Comparison of ENCODE assay signal across 30 mouse cellular contexts in genomic region chr11:83379745-83380341, GRCm38 (mm10). TPM values are rescaled to one million over a fixed set of nuclear protein-coding genes. Genes with fewer than 3 reads are reported as not detected.
DNase-seq lines count a peak whose midpoint lies in the region; ATAC-seq and TF ChIP-seq lines count a peak whose summit lies in the region.
"Had no signal": no experiment of that assay in that cellular context is flagged by ENCODE, and none has a peak within 500 bp of the region (broad histone marks: within the 10 kb centered on the region; RNA-seq: fewer than 3 reads in every experiment).

No protein-coding gene starts in this region.

- H3K9me3 ChIP-seq in heart, embryonic 12.5 days (replicated peaks), result no peaks in the 10 kb centered on the region
- no peaks in the 10 kb centered on the region for H3K9me3 ChIP-seq in liver, embryonic 12.5 days (replicated peaks)
- no peaks in the 10 kb centered on the region for H3K9me3 ChIP-seq in liver, embryonic 13.5 days (replicated peaks)
- H3K9me3 ChIP-seq: embryonic facial prominence, embryonic 15.5 days; hindbrain, embryonic 12.5 days; limb, embryonic 13.5 days; lung, embryonic 15.5 days; neural tube, embryonic 13.5 days had no signal

- WGBS in heart, embryonic 12.5 days, result 40% methylated on average over 7 of the region's 7 CpGs
- WGBS in liver, embryonic 12.5 days (ENCODE audit: insufficient replicate concordance), result 54% methylated on average over 7 of the region's 7 CpGs
- 46% methylated on average over 7 of the region's 7 CpGs for WGBS in liver, embryonic 13.5 days (ENCODE audit: insufficient replicate concordance)
- 79% methylated on average over 7 of the region's 7 CpGs for WGBS in olfactory bulb, adult 2 months

- H3K4me3 ChIP-seq in heart, embryonic 12.5 days, result no peak overlapping the region
- no peak overlapping the region for H3K4me3 ChIP-seq in liver, embryonic 12.5 days
- no peak overlapping the region for H3K4me3 ChIP-seq in liver, embryonic 13.5 days (replicated peaks)
- no peak overlapping the region for H3K4me3 ChIP-seq in olfactory bulb, adult 2 months (ENCODE audit: insufficient read depth, low read depth, low read length)
- H3K4me3 ChIP-seq: embryonic facial prominence, embryonic 15.5 days; hindbrain, embryonic 12.5 days; limb, embryonic 13.5 days; lung, embryonic 15.5 days; myocyte; neural tube, embryonic 13.5 days had no signal

- peaks cover 28% of the 10 kb centered on the region for H3K36me3 ChIP-seq in heart, embryonic 12.5 days
- H3K36me3 ChIP-seq in liver, embryonic 12.5 days, result peaks cover 47% of the 10 kb centered on the region
- H3K36me3 ChIP-seq in liver, embryonic 13.5 days, result peaks cover 29% of the 10 kb centered on the region

- H3K4me2 ChIP-seq in heart, embryonic 12.5 days, result no peak overlapping the region
- no peak overlapping the region for H3K4me2 ChIP-seq in liver, embryonic 12.5 days
- no peak overlapping the region for H3K4me2 ChIP-seq in liver, embryonic 13.5 days
- H3K4me2 ChIP-seq: embryonic facial prominence, embryonic 15.5 days; hindbrain, embryonic 12.5 days; limb, embryonic 13.5 days; lung, embryonic 15.5 days; neural tube, embryonic 13.5 days had no signal

- intact Hi-C loops in heart, postnatal 14 days (cut with DNase I), result no loop called here
- intact Hi-C loops in left cerebral cortex, postnatal 36 days (cut with DNase I), result no loop called here

- no peak for TF ChIP-seq POLR2A in olfactory bulb, adult 2 months (IDR thresholded peaks at IDR 0.05; ENCODE audit: insufficient read depth, low read depth, low read length)

- H3K27ac ChIP-seq in heart, embryonic 12.5 days (ENCODE audit: poor library complexity, severe bottlenecking), result peak overlapping the region; percentile 14; the same call in 1 of the 2 replicates
- no peak overlapping the region for H3K27ac ChIP-seq in liver, embryonic 12.5 days
- H3K27ac ChIP-seq in liver, embryonic 13.5 days, result no peak overlapping the region; the same call in 1 of the 2 replicates
- peak overlapping the region; percentile 25; the same call in 1 of the 2 replicates for H3K27ac ChIP-seq in olfactory bulb, adult 2 months (ENCODE audit: insufficient read depth, low read depth, low read length)
- H3K27ac ChIP-seq: embryonic facial prominence, embryonic 15.5 days; hindbrain, embryonic 12.5 days; kidney, postnatal 0 days; limb, embryonic 13.5 days; lung, embryonic 15.5 days; neural tube, embryonic 13.5 days; stomach, postnatal 0 days had no signal

- no peak for ATAC-seq in heart, embryonic 12.5 days (ENCODE audit: insufficient number of reproducible peaks, low FRiP score)
- ATAC-seq in liver, embryonic 12.5 days, result peak; percentile 74
- peak; percentile 63 for ATAC-seq in liver, embryonic 13.5 days (ENCODE audit: low read depth)
- ATAC-seq: forebrain, embryonic 14.5 days; intestine, postnatal 0 days; midbrain, embryonic 16.5 days had no signal

- no peak for TF ChIP-seq CTCF in olfactory bulb, adult 2 months (IDR thresholded peaks at IDR 0.05; ENCODE audit: insufficient read depth, low read depth, low read length)

- H3K9ac ChIP-seq in heart, embryonic 12.5 days, result no peak overlapping the region
- H3K9ac ChIP-seq in liver, embryonic 12.5 days, result no peak overlapping the region
- H3K9ac ChIP-seq in liver, embryonic 13.5 days, result no peak overlapping the region
- H3K9ac ChIP-seq: embryonic facial prominence, embryonic 15.5 days; hindbrain, embryonic 12.5 days; limb, embryonic 13.5 days; lung, embryonic 15.5 days; neural tube, embryonic 13.5 days had no signal

- no peak for DNase-seq in heart, postnatal 14 days
- no peak for DNase-seq in liver
- peak; percentile 4 for DNase-seq in liver, embryonic 13.5 days
- no peak for DNase-seq in left cerebral cortex, postnatal 36 days (ENCODE audit: low spot score in 2 of 2)
- no peak for DNase-seq in adrenal gland, adult 8-10 months
- DNase-seq: adrenal gland, adult 2 months; cerebellum, adult 8-10 months; cerebellum, postnatal 36 days; gastrocnemius, postnatal 10 days; lung, postnatal 36 days; right cerebral cortex, postnatal 14 days; thymus, adult 2 months; thymus, postnatal 4 days had no signal

- H3K27me3 ChIP-seq in heart, embryonic 12.5 days (replicated peaks), result no peaks in the 10 kb centered on the region
- H3K27me3 ChIP-seq in liver, embryonic 12.5 days (replicated peaks), result no peaks in the 10 kb centered on the region
- no peaks in the 10 kb centered on the region for H3K27me3 ChIP-seq in liver, embryonic 13.5 days
- H3K27me3 ChIP-seq: embryonic facial prominence, embryonic 15.5 days; hindbrain, embryonic 12.5 days; limb, embryonic 13.5 days; lung, embryonic 15.5 days; neural tube, embryonic 13.5 days had no signal

- peaks cover 9% of the 10 kb centered on the region for H3K4me1 ChIP-seq in heart, embryonic 12.5 days (replicated peaks)
- peaks cover 20% of the 10 kb centered on the region for H3K4me1 ChIP-seq in liver, embryonic 12.5 days
- peaks cover 23% of the 10 kb centered on the region for H3K4me1 ChIP-seq in liver, embryonic 13.5 days (replicated peaks)
- H3K4me1 ChIP-seq in olfactory bulb, adult 2 months (ENCODE audit: control insufficient read depth, insufficient read depth, low read length), result peaks cover 12% of the 10 kb centered on the region
- H3K4me1 ChIP-seq: embryonic facial prominence, embryonic 15.5 days; lung, embryonic 15.5 days had no signal

RNA-seq across cellular contexts. Expression of gene Rasl10b, which starts 29.1 kb away (rescaled TPM):
- polyA plus RNA-seq in heart, embryonic 12.5 days (2016; fragmentation: Nextera tagmentation; extraction: Ambion mirVana), result 13.4 and 13.6 TPM in 2 replicates
- total RNA-seq in heart, postnatal 14 days (2021), result 10 to 100 TPM; 30.4 to 31.9 TPM
- 0.57 and 0.99 TPM in 2 replicates for polyA plus RNA-seq in liver, embryonic 12.5 days (2016; fragmentation: Nextera tagmentation; extraction: Ambion mirVana)
- polyA plus RNA-seq in liver, embryonic 13.5 days (2015; fragmentation: Nextera tagmentation; extraction: Ambion mirVana), result 0.20 and 0.27 TPM in 2 replicates
- polyA plus RNA-seq in olfactory bulb, adult 2 months (2012; ENCODE audit: insufficient read depth, insufficient read length, low replicate concordance, missing spikeins), result 96.6 TPM in 1 of 2 replicates, not detected in the other
- total RNA-seq in left cerebral cortex, postnatal 36 days (2021), result 100 to 1,000 TPM; 255 to 263 TPM
- total RNA-seq in adrenal gland, adult 8-10 months (2022), result 10 to 100 TPM; 15.9 to 21.1 (median 17.8) TPM

RNA-seq across cellular contexts. Expression of gene Gas2l2, which starts 49.4 kb away (rescaled TPM):
- polyA plus RNA-seq in heart, embryonic 12.5 days (2016; fragmentation: Nextera tagmentation; extraction: Ambion mirVana), result 0.32 TPM in 1 of 2 replicates, not detected in the other
- under 1 TPM in 1 of 2 experiments, not detected in 1; 0.24 TPM for total RNA-seq in heart, postnatal 14 days (2021)
- polyA plus RNA-seq in liver, embryonic 12.5 days (2016; fragmentation: Nextera tagmentation; extraction: Ambion mirVana), result not detected in 2 replicates
- polyA plus RNA-seq in liver, embryonic 13.5 days (2015; fragmentation: Nextera tagmentation; extraction: Ambion mirVana), result not detected in 2 replicates
- polyA plus RNA-seq in olfactory bulb, adult 2 months (2012; ENCODE audit: insufficient read depth, insufficient read length, low replicate concordance, missing spikeins), result not detected in 2 replicates
- total RNA-seq in left cerebral cortex, postnatal 36 days (2021), result not detected
- total RNA-seq in adrenal gland, adult 8-10 months (2022), result under 1 TPM in 1 of 4 experiments, not detected in 3; 0.19 TPM
- total RNA-seq: adrenal gland, adult 2 months; gastrocnemius, postnatal 10 days; heart, postnatal 25 days had no signal
- polyA plus RNA-seq: adrenal gland, adult 2 months; kidney, postnatal 0 days; limb, embryonic 13.5 days; myocyte had no signal

RNA-seq across cellular contexts. Expression of gene 1700020L24Rik, which starts 57.6 kb away (rescaled TPM):
- 1.4 and 1.6 TPM in 2 replicates for polyA plus RNA-seq in heart, embryonic 12.5 days (2016; fragmentation: Nextera tagmentation; extraction: Ambion mirVana)
- total RNA-seq in heart, postnatal 14 days (2021), result not detected
- 0.22 and 0.70 TPM in 2 replicates for polyA plus RNA-seq in liver, embryonic 12.5 days (2016; fragmentation: Nextera tagmentation; extraction: Ambion mirVana)
- polyA plus RNA-seq in liver, embryonic 13.5 days (2015; fragmentation: Nextera tagmentation; extraction: Ambion mirVana), result 0.65 and 0.78 TPM in 2 replicates
- polyA plus RNA-seq in olfactory bulb, adult 2 months (2012; ENCODE audit: insufficient read depth, insufficient read length, low replicate concordance, missing spikeins), result not detected in 2 replicates
- total RNA-seq in left cerebral cortex, postnatal 36 days (2021), result under 1 TPM in 1 of 2 experiments, not detected in 1; 0.54 TPM
- under 1 TPM in 1 of 4 experiments, not detected in 3; 0.89 TPM for total RNA-seq in adrenal gland, adult 8-10 months (2022)
- total RNA-seq: heart, postnatal 25 days; layer of hippocampus, postnatal 14 days; left cerebral cortex, postnatal 14 days had no signal
- polyA plus RNA-seq: neural tube, embryonic 13.5 days had no signal

Comparison
In these comparisons a context has a peak if more than half of its experiments do, and no peak if none do; other contexts are left out.
1. H3K27ac ChIP-seq: peak in heart, embryonic 12.5 days (single experiment) and olfactory bulb, adult 2 months (single experiment); none in liver, embryonic 12.5 days (single experiment) and liver, embryonic 13.5 days (single experiment).